Mouse (Mus musculus): ENCODE measurements at regions not wholly inside any gene's neighbourhood (a gene's known extent, or its start where the extent isn't known, plus 50 kb on each side); places are given as distances from the start of the nearest gene placed in this dataset.
A peak's percentile ranks its signal among the peaks of the same experiment; 100 is the strongest.

GRCm38 (mm10) chr14:16144299-16144698, 104.8 kb upstream of the Ngly1 start:
- Histone ChIP-seq H3K4me2 (ENCODE audit: low read depth, low read length) (no peak overlapping the region), H3K4me1 (ENCODE audit: control insufficient read depth, insufficient read depth) (no peaks in the 10 kb centered on the region), H3K27ac (ENCODE audit: low read depth) (no peak overlapping the region), H3K27me3 (ENCODE audit: control insufficient read depth, insufficient read depth, low read length) (no peaks in the 10 kb centered on the region), H3K9ac (replicated peaks; ENCODE audit: low read depth, low read length) (no peak overlapping the region), H3K36me3 (replicated peaks; ENCODE audit: control insufficient read depth, insufficient read depth, low read length) (no peaks in the 10 kb centered on the region), H3K9me3 (replicated peaks; ENCODE audit: control insufficient read depth, low read length) (no peaks in the 10 kb centered on the region), H3K4me3 (ENCODE audit: low read depth, low read length) (no peak overlapping the region)
- 80% methylated on average over 5 of the region's 5 CpGs for WGBS
- DNase-seq (ENCODE audit: low spot score) (no peak), ATAC-seq (ENCODE audit: insufficient read depth, low read depth) (no peak)
- TF ChIP-seq EP300 (IDR thresholded peaks at IDR 0.05; ENCODE audit: low read depth) (no peak), CTCF (IDR thresholded peaks at IDR 0.05; ENCODE audit: low read depth) (no peak)

GRCm38 (mm10) chr14:16146811-16147210, 102.3 kb upstream of the Ngly1 start:
- 64% methylated on average over 4 of the region's 4 CpGs for WGBS
- H3K4me2 ChIP-seq (ENCODE audit: low read depth, low read length) = no peak overlapping the region

GRCm38 (mm10) chr14:16151815-16152214, 97.3 kb upstream of the Ngly1 start:
- H3K4me2 ChIP-seq (ENCODE audit: low read depth, low read length) = no peak overlapping the region
- ATAC-seq (ENCODE audit: insufficient read depth, low read depth) (no peak), DNase-seq (ENCODE audit: low spot score) (no peak)
- H3K4me1 ChIP-seq (ENCODE audit: control insufficient read depth, insufficient read depth) = no peaks in the 10 kb centered on the region
- TF ChIP-seq CTCF (IDR thresholded peaks at IDR 0.05; ENCODE audit: low read depth) (no peak), EP300 (IDR thresholded peaks at IDR 0.05; ENCODE audit: low read depth) (no peak)
- H3K27me3 ChIP-seq (ENCODE audit: control insufficient read depth, insufficient read depth, low read length) = no peaks in the 10 kb centered on the region
- no peak overlapping the region for H3K4me3 ChIP-seq (ENCODE audit: low read depth, low read length)
- H3K27ac ChIP-seq (ENCODE audit: low read depth) = no peak overlapping the region
- no peak overlapping the region for H3K9ac ChIP-seq (replicated peaks; ENCODE audit: low read depth, low read length)
- H3K36me3 ChIP-seq (replicated peaks; ENCODE audit: control insufficient read depth, insufficient read depth, low read length) = no peaks in the 10 kb centered on the region
- no peaks in the 10 kb centered on the region for H3K9me3 ChIP-seq (replicated peaks; ENCODE audit: control insufficient read depth, low read length)
- WGBS = 67% methylated on average over 3 of the region's 3 CpGs

More at GRCm38 (mm10) chr14:16146811-16147210, 102.3 kb upstream of the Ngly1 start:
- Histone ChIP-seq H3K9ac (replicated peaks; ENCODE audit: low read depth, low read length) (no peak overlapping the region), H3K36me3 (replicated peaks; ENCODE audit: control insufficient read depth, insufficient read depth, low read length) (no peaks in the 10 kb centered on the region), H3K9me3 (replicated peaks; ENCODE audit: control insufficient read depth, low read length) (no peaks in the 10 kb centered on the region), H3K27ac (ENCODE audit: low read depth) (no peak overlapping the region), H3K27me3 (ENCODE audit: control insufficient read depth, insufficient read depth, low read length) (no peaks in the 10 kb centered on the region), H3K4me1 (ENCODE audit: control insufficient read depth, insufficient read depth) (no peaks in the 10 kb centered on the region), H3K4me3 (ENCODE audit: low read depth, low read length) (no peak overlapping the region)
- TF ChIP-seq EP300 (IDR thresholded peaks at IDR 0.05; ENCODE audit: low read depth) (no peak), CTCF (IDR thresholded peaks at IDR 0.05; ENCODE audit: low read depth) (no peak)
- ATAC-seq (ENCODE audit: insufficient read depth, low read depth) (no peak), DNase-seq (ENCODE audit: low spot score) (no peak)

GRCm38 (mm10) chr14:16152702-16153101, 96.4 kb upstream of the Ngly1 start:
- 59% methylated on average over 3 of the region's 3 CpGs for WGBS
- H3K4me2 ChIP-seq (ENCODE audit: low read depth, low read length) = no peak overlapping the region
- ATAC-seq (ENCODE audit: insufficient read depth, low read depth) = no peak

GRCm38 (mm10) chr14:16155106-16155505, 94.0 kb upstream of the Ngly1 start:
- H3K4me2 ChIP-seq (ENCODE audit: low read depth, low read length) = no peak overlapping the region
- DNase-seq (ENCODE audit: low spot score) (no peak), ATAC-seq (ENCODE audit: insufficient read depth, low read depth) (no peak)
- no peaks in the 10 kb centered on the region for H3K36me3 ChIP-seq (replicated peaks; ENCODE audit: control insufficient read depth, insufficient read depth, low read length)
- H3K27me3 ChIP-seq (ENCODE audit: control insufficient read depth, insufficient read depth, low read length) = no peaks in the 10 kb centered on the region
- H3K9ac ChIP-seq (replicated peaks; ENCODE audit: low read depth, low read length) = no peak overlapping the region
- no peaks in the 10 kb centered on the region for H3K4me1 ChIP-seq (ENCODE audit: control insufficient read depth, insufficient read depth)
- no peak for TF ChIP-seq CTCF (IDR thresholded peaks at IDR 0.05; ENCODE audit: low read depth)
- no peak overlapping the region for H3K27ac ChIP-seq (ENCODE audit: low read depth)
- H3K9me3 ChIP-seq (replicated peaks; ENCODE audit: control insufficient read depth, low read length) = no peaks in the 10 kb centered on the region
- 51% methylated on average over 1 of the region's 1 CpGs for WGBS
- no peak overlapping the region for H3K4me3 ChIP-seq (ENCODE audit: low read depth, low read length)

More at GRCm38 (mm10) chr14:16152702-16153101, 96.4 kb upstream of the Ngly1 start:
- no peaks in the 10 kb centered on the region for H3K9me3 ChIP-seq (replicated peaks; ENCODE audit: control insufficient read depth, low read length)
- no peak overlapping the region for H3K9ac ChIP-seq (replicated peaks; ENCODE audit: low read depth, low read length)
- no peaks in the 10 kb centered on the region for H3K27me3 ChIP-seq (ENCODE audit: control insufficient read depth, insufficient read depth, low read length)
- H3K4me1 ChIP-seq (ENCODE audit: control insufficient read depth, insufficient read depth) = no peaks in the 10 kb centered on the region
- no peak overlapping the region for H3K27ac ChIP-seq (ENCODE audit: low read depth)
- TF ChIP-seq EP300 (IDR thresholded peaks at IDR 0.05; ENCODE audit: low read depth) (no peak), CTCF (IDR thresholded peaks at IDR 0.05; ENCODE audit: low read depth) (no peak)
- no peak for DNase-seq (ENCODE audit: low spot score)
- H3K4me3 ChIP-seq (ENCODE audit: low read depth, low read length) = no peak overlapping the region
- H3K36me3 ChIP-seq (replicated peaks; ENCODE audit: control insufficient read depth, insufficient read depth, low read length) = no peaks in the 10 kb centered on the region

- no peaks in the 10 kb centered on the region for H3K4me1 ChIP-seq (ENCODE audit: control insufficient read depth, insufficient read depth)
- no peak overlapping the region for H3K4me2 ChIP-seq (ENCODE audit: low read depth, low read length)
- TF ChIP-seq EP300 (IDR thresholded peaks at IDR 0.05; ENCODE audit: low read depth) (no peak), CTCF (IDR thresholded peaks at IDR 0.05; ENCODE audit: low read depth) (no peak)
- H3K9ac ChIP-seq (replicated peaks; ENCODE audit: low read depth, low read length) = no peak overlapping the region
- no peaks in the 10 kb centered on the region for H3K36me3 ChIP-seq (replicated peaks; ENCODE audit: control insufficient read depth, insufficient read depth, low read length)
- H3K27me3 ChIP-seq (ENCODE audit: control insufficient read depth, insufficient read depth, low read length) = no peaks in the 10 kb centered on the region
- DNase-seq (ENCODE audit: low spot score) (no peak), ATAC-seq (ENCODE audit: insufficient read depth, low read depth) (no peak)
- WGBS = 38% methylated on average over 1 of the region's 1 CpGs
- no peak overlapping the region for H3K4me3 ChIP-seq (ENCODE audit: low read depth, low read length)
- H3K9me3 ChIP-seq (replicated peaks; ENCODE audit: control insufficient read depth, low read length) = no peaks in the 10 kb centered on the region
- H3K27ac ChIP-seq (ENCODE audit: low read depth) = peak overlapping the region; percentile 9; the same call in 1 of the 2 replicates
Measured at GRCm38 (mm10) chr14:16170226-16170625, 78.9 kb upstream of the Ngly1 start.
